10 mouse cellular contexts compared by ENCODE assay signal in the genomic region with DNA sequence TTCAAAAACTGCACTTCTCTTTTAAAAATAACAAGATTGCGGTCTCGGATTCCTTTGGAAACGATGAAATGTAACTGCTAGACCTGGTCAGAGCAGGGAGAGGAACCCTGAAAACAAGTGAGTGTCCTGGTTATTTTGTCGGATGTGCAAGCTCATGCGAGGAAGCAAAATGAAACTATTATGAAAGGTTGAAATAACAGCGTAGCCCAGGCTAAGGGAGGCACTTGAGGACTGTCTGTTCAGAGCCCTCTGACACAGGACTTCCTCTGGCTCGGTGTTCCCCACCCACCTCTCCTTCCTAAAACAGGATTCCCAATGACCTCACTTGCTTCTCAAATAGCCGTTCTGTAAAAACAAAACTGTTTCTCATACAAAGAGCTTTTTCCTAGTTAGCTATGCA. TPM values are rescaled to one million over a fixed set of nuclear protein-coding genes. Genes with fewer than 3 reads are reported as not detected.
DNase-seq lines count a peak whose midpoint lies in the region; ATAC-seq and TF ChIP-seq lines count a peak whose summit lies in the region.
"Had no signal": no experiment of that assay in that cellular context is flagged by ENCODE, and none has a peak within 500 bp of the region (broad histone marks: within the 10 kb centered on the region; RNA-seq: fewer than 3 reads in every experiment).

No protein-coding gene starts in this region.

- H3K27ac ChIP-seq in limb, embryonic 14.5 days (replicated peaks; ENCODE audit: low read depth, low read length), result no peak overlapping the region
- no peak overlapping the region for H3K27ac ChIP-seq in limb, embryonic 10.5 days
- peak overlapping the region; percentile 51 for H3K27ac ChIP-seq in heart, embryonic 11.5 days (ENCODE audit: low read depth, low read length)
- H3K27ac ChIP-seq: hindbrain, embryonic 10.5 days had no signal

- no peak for ATAC-seq in limb, embryonic 14.5 days (ENCODE audit: low FRiP score, low read depth)
- ATAC-seq in heart, embryonic 11.5 days (replicated peaks; ENCODE audit: insufficient number of reproducible peaks, low FRiP score, low TSS enrichment), result 0 out of 2 replicates have a peak, but pooled peaks have one; percentile 64

- H3K27me3 ChIP-seq in limb, embryonic 14.5 days (ENCODE audit: control insufficient read depth, insufficient read depth, low read length), result no peaks in the 10 kb centered on the region
- H3K27me3 ChIP-seq in limb, embryonic 10.5 days (ENCODE audit: low read depth, poor library complexity, severe bottlenecking), result no peaks in the 10 kb centered on the region
- no peaks in the 10 kb centered on the region for H3K27me3 ChIP-seq in heart, embryonic 11.5 days (ENCODE audit: control insufficient read depth, insufficient read depth, low read length)
- H3K27me3 ChIP-seq in megakaryocyte, embryonic 14.5 days (replicated peaks), result no peaks in the 10 kb centered on the region

- no peak for TF ChIP-seq POLR2A in limb, embryonic 14.5 days (IDR thresholded peaks at IDR 0.05; ENCODE audit: borderline replicate concordance, extremely low read depth, insufficient read depth, insufficient read length)

- DNase-seq in limb, embryonic 14.5 days (ENCODE audit: low spot score), result peak; percentile 42
- no peak for DNase-seq in limb, embryonic 10.5 days (ENCODE audit: low spot score)
- peak; percentile 56 to 83 for DNase-seq in kidney, postnatal 25 days
- no peak for DNase-seq in layer of hippocampus, adult 11-12 months (ENCODE audit: low spot score)
- no peak for DNase-seq in embryo, embryonic 10 days (ENCODE audit: low spot score)
- no peak for DNase-seq in frontal cortex, postnatal 14 days (ENCODE audit: low spot score in 2 of 2)

- H3K9ac ChIP-seq in limb, embryonic 14.5 days (ENCODE audit: low read depth, low read length, severe bottlenecking), result no peak overlapping the region
- H3K9ac ChIP-seq in heart, embryonic 11.5 days (ENCODE audit: low read depth, low read length), result no peak overlapping the region

- 68% methylated on average over 8 of the region's 8 CpGs for WGBS in limb, embryonic 14.5 days
- 85% methylated on average over 8 of the region's 8 CpGs for WGBS in limb, embryonic 10.5 days
- 47% methylated on average over 8 of the region's 8 CpGs for WGBS in heart, embryonic 11.5 days (ENCODE audit: insufficient replicate concordance)

- H3K4me3 ChIP-seq in limb, embryonic 14.5 days (replicated peaks; ENCODE audit: low read length), result no peak overlapping the region
- H3K4me3 ChIP-seq in limb, embryonic 10.5 days, result no peak overlapping the region
- no peak overlapping the region for H3K4me3 ChIP-seq in heart, embryonic 11.5 days (ENCODE audit: low read depth, low read length)
- H3K4me3 ChIP-seq in megakaryocyte, embryonic 14.5 days (replicated peaks), result peak overlapping the region; percentile 88
- H3K4me3 ChIP-seq: hindbrain, embryonic 10.5 days had no signal

- H3K9me3 ChIP-seq in limb, embryonic 14.5 days (ENCODE audit: control insufficient read depth, low read length), result no peaks in the 10 kb centered on the region
- no peaks in the 10 kb centered on the region for H3K9me3 ChIP-seq in limb, embryonic 10.5 days (replicated peaks)
- no peaks in the 10 kb centered on the region for H3K9me3 ChIP-seq in heart, embryonic 11.5 days (replicated peaks; ENCODE audit: control insufficient read depth, low read length)
- no peaks in the 10 kb centered on the region for H3K9me3 ChIP-seq in megakaryocyte, embryonic 14.5 days
- H3K9me3 ChIP-seq: hindbrain, embryonic 10.5 days had no signal

- H3K4me2 ChIP-seq in limb, embryonic 14.5 days (replicated peaks; ENCODE audit: low read depth, low read length, severe bottlenecking), result no peak overlapping the region
- H3K4me2 ChIP-seq in heart, embryonic 11.5 days, result peak overlapping the region; percentile 23
- H3K4me2 ChIP-seq: midbrain, embryonic 11.5 days had no signal

- H3K4me1 ChIP-seq in limb, embryonic 14.5 days (ENCODE audit: control insufficient read depth, insufficient read depth, low read length), result no peaks in the 10 kb centered on the region
- H3K4me1 ChIP-seq in limb, embryonic 10.5 days, result no peaks in the 10 kb centered on the region
- H3K4me1 ChIP-seq in heart, embryonic 11.5 days (ENCODE audit: control insufficient read depth, insufficient read depth, low read length), result peaks cover 15% of the 10 kb centered on the region
- peaks cover 60% of the 10 kb centered on the region for H3K4me1 ChIP-seq in megakaryocyte, embryonic 14.5 days
- H3K4me1 ChIP-seq: hindbrain, embryonic 10.5 days had no signal

- no peaks in the 10 kb centered on the region for H3K36me3 ChIP-seq in limb, embryonic 14.5 days (ENCODE audit: control insufficient read depth, insufficient read depth, low read length)
- no peaks in the 10 kb centered on the region for H3K36me3 ChIP-seq in limb, embryonic 10.5 days
- H3K36me3 ChIP-seq in heart, embryonic 11.5 days (ENCODE audit: control insufficient read depth, insufficient read depth, low read length), result no peaks in the 10 kb centered on the region
- no peaks in the 10 kb centered on the region for H3K36me3 ChIP-seq in megakaryocyte, embryonic 14.5 days (replicated peaks; ENCODE audit: low read length)
- H3K36me3 ChIP-seq: hindbrain, embryonic 10.5 days had no signal

RNA-seq across cellular contexts. Expression of a gene that starts 51.3 kb away (rescaled TPM):
- polyA plus RNA-seq in limb, embryonic 14.5 days (2012; rRNA removed), result 20.5 and 24.6 TPM in 2 replicates
- polyA plus RNA-seq in limb, embryonic 14.5 days (2014; fragmentation: Nextera tagmentation; extraction: Ambion mirVana), result 18.5 and 22.0 TPM in 2 replicates
- 10.1 and 12.1 TPM in 2 replicates for polyA plus RNA-seq in limb, embryonic 10.5 days (2016; fragmentation: Nextera tagmentation; extraction: Ambion mirVana)
- 62.8 and 74.4 TPM in 2 replicates for polyA plus RNA-seq in heart, embryonic 11.5 days (2014; fragmentation: Nextera tagmentation; extraction: Ambion mirVana)
- polyA plus RNA-seq in megakaryocyte, embryonic 14.5 days (2012; ENCODE audit: insufficient read depth, low replicate concordance), result 2.3 TPM in 1 of 2 replicates, not detected in the other

Comparison
In these comparisons a context has a peak if more than half of its experiments do, and no peak if none do; other contexts are left out.
1. DNase-seq: peak in limb, embryonic 14.5 days (single experiment) and kidney, postnatal 25 days (2 of 2); none in limb, embryonic 10.5 days (single experiment), layer of hippocampus, adult 11-12 months (single experiment), embryo, embryonic 10 days (single experiment) and frontal cortex, postnatal 14 days (0 of 2).